Mouse (Mus musculus) G1E (cell line): ENCODE measurements at regions not wholly inside any gene's neighbourhood (a gene's known extent, or its start where the extent isn't known, plus 50 kb on each side); places are given as distances from the start of the nearest gene placed in this dataset.

ENCODE experiments used
- ATAC-seq: 2 replicates; pipeline ENCODE4 v1.8.0; 2016; ENCODE audit warnings: mild to moderate bottlenecking; ENCODE audit not compliant: insufficient number of reproducible peaks, poor library complexity, low FRiP score, severe bottlenecking; ENCODE audit errors: extremely low read depth
- DNase-seq: peaks from one replicate; pipeline ENCODE4 v3.0.0; 2012; ENCODE audit warnings: low spot score
- H3K27me3 ChIP-seq: 2 replicates; pipeline ENCODE4 v1.6.1; 2012; ENCODE audit warnings: mild to moderate bottlenecking, low read length, inconsistent platforms; ENCODE audit not compliant: insufficient read depth
- H3K36me3 ChIP-seq: replicated peaks from 2 replicates; pipeline ENCODE3; 2012; ENCODE audit warnings: mild to moderate bottlenecking, inconsistent platforms
- H3K4me1 ChIP-seq: 2 replicates; pipeline ENCODE4 v1.6.1; 2012; ENCODE audit warnings: low read depth, low read length, inconsistent platforms, mixed read lengths; ENCODE audit not compliant: insufficient read depth
- H3K4me3 ChIP-seq: 2 replicates; pipeline ENCODE4 v1.5.1; 2012; ENCODE audit warnings: low read depth, mild to moderate bottlenecking, inconsistent platforms, low read length, moderate library complexity, mixed read lengths
- H3K9me3 ChIP-seq: replicated peaks from 2 replicates; pipeline ENCODE4 v1.6.1; 2012; ENCODE audit warnings: inconsistent platforms
- CTCF ChIP-seq: IDR thresholded peaks from 2 replicates; pipeline ENCODE4 v1.5.1; 2012; ENCODE audit warnings: low read depth, low read length, inconsistent platforms, mixed read lengths
- GATA1 ChIP-seq: IDR thresholded peaks from 2 replicates; pipeline ENCODE4 v1.6.1; 2012; ENCODE audit warnings: borderline replicate concordance, low read length, inconsistent platforms, mixed read lengths
- GATA2 ChIP-seq: IDR thresholded peaks from 2 replicates; pipeline ENCODE4 v1.6.1; 2012; ENCODE audit warnings: low read depth, low read length, inconsistent platforms, borderline replicate concordance
- POLR2AphosphoS5 ChIP-seq: IDR thresholded peaks from 2 replicates; pipeline ENCODE4 v1.6.1; 2012; ENCODE audit warnings: low read depth, low read length, inconsistent platforms; ENCODE audit not compliant: insufficient replicate concordance
- TAL1 ChIP-seq: conservative IDR thresholded peaks from 2 replicates; pipeline ENCODE4 v1.6.1; 2012; ENCODE audit warnings: low read depth, low read length, inconsistent platforms, mixed read lengths

GRCm38 (mm10) chr11:86005284-86005683 is 119.1 kb downstream of the Tbx4 start:
- H3K4me3 ChIP-seq = no peak overlapping the region
- H3K9me3 ChIP-seq = no peaks in the 10 kb centered on the region
- DNase-seq = no peak
- no peaks in the 10 kb centered on the region for H3K36me3 ChIP-seq
- no peaks in the 10 kb centered on the region; the same call in 1 of the 2 replicates for H3K4me1 ChIP-seq
- peaks cover 18% of the 10 kb centered on the region for H3K27me3 ChIP-seq
- TF ChIP-seq POLR2AphosphoS5 (no peak), TAL1 (no peak), GATA2 (no peak), GATA1 (no peak), CTCF (no peak)
- no peak for ATAC-seq

GRCm38 (mm10) chr11:86005899-86006445 is 119.8 kb downstream of the Tbx4 start:
- no peak for DNase-seq
- no peaks in the 10 kb centered on the region for H3K36me3 ChIP-seq
- peaks cover 18% of the 10 kb centered on the region for H3K27me3 ChIP-seq
- no peaks in the 10 kb centered on the region for H3K9me3 ChIP-seq
- TF ChIP-seq POLR2AphosphoS5 (no peak), GATA1 (no peak), GATA2 (no peak), CTCF (no peak), TAL1 (no peak)
- no peak overlapping the region for H3K4me3 ChIP-seq
- no peaks in the 10 kb centered on the region; the same call in 1 of the 2 replicates for H3K4me1 ChIP-seq
- no peak for ATAC-seq

GRCm38 (mm10) chr11:86006859-86007258 is 120.6 kb downstream of the Tbx4 start:
- H3K36me3 ChIP-seq = no peaks in the 10 kb centered on the region
- no peaks in the 10 kb centered on the region for H3K9me3 ChIP-seq
- TF ChIP-seq GATA1 (no peak), POLR2AphosphoS5 (no peak), TAL1 (no peak), CTCF (no peak), GATA2 (no peak)
- H3K27me3 ChIP-seq = peaks cover 17% of the 10 kb centered on the region
- H3K4me1 ChIP-seq = no peaks in the 10 kb centered on the region; the same call in 1 of the 2 replicates
- DNase-seq (no peak), ATAC-seq (no peak)
- no peak overlapping the region for H3K4me3 ChIP-seq
